Mouse (Mus musculus) small intestine, adult 2 months (tissue): Measurements from ENCODE around the gene Meis1. TPM values are rescaled to one million over a fixed set of nuclear protein-coding genes. Genes with fewer than 3 reads are reported as not detected.

Source experiments
- H3K27ac ChIP-seq: fragments of 200-500 bp; 2 replicates; pipeline ENCODE4 v1.5.1; 2012; ENCODE audit warnings: low read depth, low read length, control low read depth, inconsistent platforms; ENCODE audit not compliant: insufficient read depth
- H3K27me3 ChIP-seq: fragments of 200-500 bp; 2 replicates; pipeline ENCODE4 v1.6.1; 2012; ENCODE audit warnings: mild to moderate bottlenecking, moderate library complexity, low read length, inconsistent platforms; ENCODE audit not compliant: control insufficient read depth, insufficient read depth
- H3K36me3 ChIP-seq: fragments of 200-500 bp; 2 replicates; pipeline ENCODE4 v1.6.1; 2012; ENCODE audit warnings: mild to moderate bottlenecking, low read length, control low read depth, inconsistent platforms; ENCODE audit not compliant: control insufficient read depth, insufficient read depth
- H3K4me1 ChIP-seq: fragments of 200-500 bp; 2 replicates; pipeline ENCODE4 v1.6.1; 2012; ENCODE audit warnings: low read length, inconsistent platforms, mixed read lengths; ENCODE audit not compliant: control insufficient read depth, insufficient read depth, insufficient read length
- H3K4me3 ChIP-seq: fragments of 200-500 bp; 2 replicates; pipeline ENCODE4 v1.5.1; 2012; ENCODE audit warnings: low read depth, mild to moderate bottlenecking, control low read depth, inconsistent platforms, low read length, moderate library complexity
- CTCF ChIP-seq: fragments of 200-500 bp; IDR thresholded peaks from 2 replicates; pipeline ENCODE4 v1.5.1; 2012; ENCODE audit warnings: low read depth, mild to moderate bottlenecking, control low read depth, inconsistent platforms, low read length, moderate library complexity, mixed read lengths; ENCODE audit not compliant: insufficient replicate concordance, insufficient read length; ENCODE audit errors: extremely low read depth
- POLR2A ChIP-seq: fragments of 200-500 bp; IDR thresholded peaks from 2 replicates; pipeline ENCODE4 v1.6.1; 2012; ENCODE audit warnings: low read depth, mild to moderate bottlenecking, control low read depth, inconsistent platforms, low read length, moderate library complexity
- WGBS: fragments of 180-500 bp; shearing (Covaris S2); methylation state at CpG from one replicate; pipeline ENCODE4 v1.1.7; 2018; 5-methylcytosine and 5-hydroxymethylcytosine counted together
- polyA plus RNA-seq: library from polyadenylated mRNA; depleted of rRNA; stranded (reverse); fragments of >200 nt; gene quantifications from 2 replicates; pipeline ENCODE4 v1.2.3, GENCODE M21; 2012

Gene Meis1
- polyA plus RNA-seq, 1 experiment, result 4.0 TPM

- WGBS, result 68% methylated on average over 3 of the region's 3 CpGs
- no peaks in the 10 kb centered on the region for H3K4me1 ChIP-seq
- no peaks in the 10 kb centered on the region for H3K27me3 ChIP-seq
- TF ChIP-seq CTCF (no peak), POLR2A (no peak)
- H3K27ac ChIP-seq, result no peak overlapping the region
- no peak overlapping the region for H3K4me3 ChIP-seq
- H3K36me3 ChIP-seq, result no peaks in the 10 kb centered on the region
Measured at GRCm38 (mm10) chr11:18945778-18946177, 73.0 kb downstream of the Meis1 start.

- H3K27me3 ChIP-seq, result no peaks in the 10 kb centered on the region
- H3K27ac ChIP-seq, result no peak overlapping the region
- no peak overlapping the region for H3K4me3 ChIP-seq
- 76% methylated on average over 14 of the region's 14 CpGs for WGBS
- TF ChIP-seq POLR2A, result no peak
- TF ChIP-seq CTCF, result no peak
- no peaks in the 10 kb centered on the region for H3K4me1 ChIP-seq
- no peaks in the 10 kb centered on the region for H3K36me3 ChIP-seq
Measured at GRCm38 (mm10) chr11:18944972-18945625, 73.7 kb downstream of the Meis1 start.

GRCm38 (mm10) chr11:18944209-18944608 lies 74.6 kb downstream of the Meis1 start:
- no peaks in the 10 kb centered on the region for H3K36me3 ChIP-seq
- WGBS, result 75% methylated on average over 7 of the region's 7 CpGs

GRCm38 (mm10) chr11:18942990-18943389 lies 75.8 kb downstream of the Meis1 start:
- no peaks in the 10 kb centered on the region for H3K4me1 ChIP-seq
- no peak overlapping the region for H3K4me3 ChIP-seq
- WGBS, result 56% methylated on average over 2 of the region's 2 CpGs
- H3K36me3 ChIP-seq, result no peaks in the 10 kb centered on the region
- no peaks in the 10 kb centered on the region for H3K27me3 ChIP-seq
- no peak for TF ChIP-seq POLR2A
- TF ChIP-seq CTCF, result no peak
- H3K27ac ChIP-seq, result no peak overlapping the region

More at GRCm38 (mm10) chr11:18944209-18944608, 74.6 kb downstream of the Meis1 start:
- no peak overlapping the region for H3K4me3 ChIP-seq
- no peaks in the 10 kb centered on the region for H3K27me3 ChIP-seq
- H3K27ac ChIP-seq, result no peak overlapping the region
- H3K4me1 ChIP-seq, result no peaks in the 10 kb centered on the region
- TF ChIP-seq CTCF (no peak), POLR2A (no peak)

- H3K27ac ChIP-seq, result no peak overlapping the region
Measured at GRCm38 (mm10) chr11:18940916-18941315, 77.9 kb downstream of the Meis1 start.

GRCm38 (mm10) chr11:18934921-18935320 lies 83.9 kb downstream of the Meis1 start:
- H3K4me3 ChIP-seq, result no peak overlapping the region
- no peak overlapping the region for H3K27ac ChIP-seq
- TF ChIP-seq POLR2A (no peak), CTCF (no peak)
- H3K27me3 ChIP-seq, result no peaks in the 10 kb centered on the region
- H3K36me3 ChIP-seq, result no peaks in the 10 kb centered on the region
- 92% methylated on average over 6 of the region's 6 CpGs for WGBS
- H3K4me1 ChIP-seq, result no peaks in the 10 kb centered on the region

More at GRCm38 (mm10) chr11:18940916-18941315, 77.9 kb downstream of the Meis1 start:
- WGBS, result 52% methylated on average over 4 of the region's 4 CpGs
- H3K4me3 ChIP-seq, result no peak overlapping the region
- no peaks in the 10 kb centered on the region for H3K4me1 ChIP-seq
- H3K27me3 ChIP-seq, result no peaks in the 10 kb centered on the region
- no peak for TF ChIP-seq CTCF
- no peak for TF ChIP-seq POLR2A
- H3K36me3 ChIP-seq, result no peaks in the 10 kb centered on the region

GRCm38 (mm10) chr11:18931001-18931874 lies 87.5 kb downstream of the Meis1 start:
- H3K27ac ChIP-seq, result no peak overlapping the region

More at GRCm38 (mm10) chr11:18931001-18931874, 87.5 kb downstream of the Meis1 start:
- TF ChIP-seq POLR2A (no peak), CTCF (no peak)
- WGBS, result 62% methylated on average over 15 of the region's 15 CpGs
- H3K36me3 ChIP-seq, result no peaks in the 10 kb centered on the region
- no peak overlapping the region for H3K4me3 ChIP-seq
- no peaks in the 10 kb centered on the region for H3K27me3 ChIP-seq
- H3K4me1 ChIP-seq, result no peaks in the 10 kb centered on the region
